Mouse (Mus musculus): ENCODE measurements around the gene Tmem210. TPM values are rescaled to one million over a fixed set of nuclear protein-coding genes. Genes with fewer than 3 reads are reported as not detected.
A peak's percentile ranks its signal among the peaks of the same experiment; 100 is the strongest.

The Tmem210 gene
- polyA plus RNA-seq, 1 experiment from 2014 or later: not detected

- no peak overlapping the region for H3K27ac ChIP-seq (ENCODE audit: low read depth, low read length)
- H3K4me1 ChIP-seq (replicated peaks; ENCODE audit: control insufficient read depth, insufficient read depth, low read length): peaks cover under 1% of the 10 kb centered on the region; the same call in 1 of the 2 replicates
- no peak for DNase-seq (ENCODE audit: low spot score)
- peaks cover 10% of the 10 kb centered on the region for H3K27me3 ChIP-seq (ENCODE audit: control insufficient read depth, insufficient read depth, low read length)
- H3K4me3 ChIP-seq (ENCODE audit: low read depth, low read length): no peak overlapping the region
- ATAC-seq (replicated peaks; ENCODE audit: low FRiP score): no peak
- 75% methylated on average over 8 of the region's 8 CpGs for WGBS
- no peaks in the 10 kb centered on the region for H3K36me3 ChIP-seq (ENCODE audit: control insufficient read depth, insufficient read depth, low read length)
- H3K9me3 ChIP-seq (ENCODE audit: control insufficient read depth, low read length): no peaks in the 10 kb centered on the region
- no peak overlapping the region for H3K9ac ChIP-seq (ENCODE audit: low read length)
- H3K4me2 ChIP-seq (ENCODE audit: low read depth, low read length, severe bottlenecking): no peak overlapping the region
Observed at GRCm38 (mm10) chr2:25297093-25297492, 9.1 kb downstream of the Tmem210 start.

- Histone ChIP-seq H3K27me3 (ENCODE audit: control insufficient read depth, insufficient read depth, low read length) (peaks cover under 1% of the 10 kb centered on the region), H3K36me3 (ENCODE audit: control insufficient read depth, insufficient read depth, low read length) (no peaks in the 10 kb centered on the region), H3K9me3 (ENCODE audit: control insufficient read depth, low read length) (no peaks in the 10 kb centered on the region), H3K4me2 (ENCODE audit: low read depth, low read length, severe bottlenecking) (no peak overlapping the region), H3K4me1 (replicated peaks; ENCODE audit: control insufficient read depth, insufficient read depth, low read length) (no peaks in the 10 kb centered on the region), H3K27ac (ENCODE audit: low read depth, low read length) (no peak overlapping the region), H3K9ac (ENCODE audit: low read length) (no peak overlapping the region), H3K4me3 (ENCODE audit: low read depth, low read length) (no peak overlapping the region)
- DNase-seq (ENCODE audit: low spot score): no peak
- 86% methylated on average over 10 of the region's 10 CpGs for WGBS
- no peak for ATAC-seq (replicated peaks; ENCODE audit: low FRiP score)
Observed at GRCm38 (mm10) chr2:25298046-25298445, 10.1 kb downstream of the Tmem210 start.

DNA sequence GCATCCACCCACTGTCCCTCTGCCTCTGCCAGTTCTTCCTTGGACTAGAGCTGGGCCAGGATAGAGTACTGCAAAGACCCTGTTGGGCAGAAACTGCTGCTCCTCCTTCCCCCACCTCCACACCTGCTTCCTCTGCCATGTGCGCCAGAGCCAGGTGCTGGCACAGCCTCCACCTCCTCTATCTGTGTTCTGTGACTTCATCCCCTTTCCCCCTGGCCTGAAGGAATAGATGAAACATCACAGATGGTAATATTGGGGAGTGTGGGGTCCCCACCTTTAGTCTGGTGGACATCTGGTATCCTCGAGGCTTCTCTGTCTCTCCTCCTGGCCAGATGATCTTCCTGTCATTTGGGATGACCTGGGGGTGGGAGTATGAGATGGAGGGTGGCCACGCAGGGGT is 15.5 kb downstream of the Tmem210 start:
- no peak overlapping the region for H3K4me3 ChIP-seq (ENCODE audit: low read depth, low read length)
- DNase-seq (ENCODE audit: low spot score) (no peak), ATAC-seq (replicated peaks; ENCODE audit: low FRiP score) (no peak)
- no peaks in the 10 kb centered on the region for H3K36me3 ChIP-seq (ENCODE audit: control insufficient read depth, insufficient read depth, low read length)
- H3K4me1 ChIP-seq (replicated peaks; ENCODE audit: control insufficient read depth, insufficient read depth, low read length): peaks cover 2% of the 10 kb centered on the region; the same call in 1 of the 2 replicates
- no peak overlapping the region for H3K4me2 ChIP-seq (ENCODE audit: low read depth, low read length, severe bottlenecking)
- peaks cover 7% of the 10 kb centered on the region for H3K27me3 ChIP-seq (ENCODE audit: control insufficient read depth, insufficient read depth, low read length)
- 79% methylated on average over 3 of the region's 3 CpGs for whole genome bisulfite sequencing
- no peaks in the 10 kb centered on the region for H3K9me3 ChIP-seq (ENCODE audit: control insufficient read depth, low read length)
- H3K9ac ChIP-seq (ENCODE audit: low read length): no peak overlapping the region
- no peak overlapping the region for H3K27ac ChIP-seq (ENCODE audit: low read depth, low read length)

DNA sequence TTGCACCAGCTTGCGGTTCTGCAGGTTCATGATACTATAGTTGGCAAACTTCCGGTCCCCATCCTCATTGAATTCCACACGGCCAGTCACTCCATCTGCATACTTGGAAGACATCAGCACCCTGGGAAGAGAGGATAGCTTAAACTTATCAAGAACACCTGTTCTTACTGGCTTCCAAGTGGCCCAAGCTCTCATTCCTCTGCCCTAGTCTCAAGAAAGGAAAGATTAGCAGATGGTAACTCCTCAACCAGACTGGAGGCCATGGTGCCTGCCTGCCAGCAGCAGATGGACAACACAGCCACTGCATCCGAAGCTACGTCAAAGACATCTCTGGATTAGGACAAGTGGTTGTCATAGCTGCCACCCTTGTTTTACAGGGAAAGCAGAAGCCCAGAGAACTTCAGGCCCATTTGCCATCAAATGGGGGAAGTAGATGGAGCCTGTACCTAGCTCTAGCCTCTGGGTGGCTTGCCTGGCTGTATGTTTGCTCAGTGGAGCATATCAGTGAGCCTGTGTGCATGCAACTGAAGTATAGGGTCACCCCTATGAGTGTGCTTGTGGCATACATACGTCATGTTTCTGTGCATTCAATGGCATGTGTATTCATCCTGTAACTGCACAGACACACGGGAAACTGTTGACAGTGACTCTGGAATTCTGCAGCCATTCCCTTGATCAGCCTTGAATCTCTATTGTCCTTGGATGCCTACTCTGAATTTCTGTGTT is 16.1 kb downstream of the Tmem210 start:
- peaks cover 8% of the 10 kb centered on the region for H3K27me3 ChIP-seq (ENCODE audit: control insufficient read depth, insufficient read depth, low read length)
- no peaks in the 10 kb centered on the region for H3K9me3 ChIP-seq (ENCODE audit: control insufficient read depth, low read length)
- no peak overlapping the region for H3K27ac ChIP-seq (ENCODE audit: low read depth, low read length)
- no peak for ATAC-seq (replicated peaks; ENCODE audit: low FRiP score)
- no peaks in the 10 kb centered on the region for H3K36me3 ChIP-seq (ENCODE audit: control insufficient read depth, insufficient read depth, low read length)
- H3K4me2 ChIP-seq (ENCODE audit: low read depth, low read length, severe bottlenecking): peak overlapping the region; percentile 90
- no peak for DNase-seq (ENCODE audit: low spot score)
- no peak overlapping the region for H3K4me3 ChIP-seq (ENCODE audit: low read depth, low read length)
- peaks cover 2% of the 10 kb centered on the region; the same call in 1 of the 2 replicates for H3K4me1 ChIP-seq (replicated peaks; ENCODE audit: control insufficient read depth, insufficient read depth, low read length)
- no peak overlapping the region for H3K9ac ChIP-seq (ENCODE audit: low read length)
- 74% methylated on average over 7 of the region's 7 CpGs for WGBS

- Histone ChIP-seq H3K27ac (ENCODE audit: low read depth, low read length) (no peak overlapping the region), H3K4me1 (replicated peaks; ENCODE audit: control insufficient read depth, insufficient read depth, low read length) (peaks cover 2% of the 10 kb centered on the region; the same call in 1 of the 2 replicates), H3K4me2 (ENCODE audit: low read depth, low read length, severe bottlenecking) (peak overlapping the region; percentile 90), H3K9me3 (ENCODE audit: control insufficient read depth, low read length) (no peaks in the 10 kb centered on the region), H3K27me3 (ENCODE audit: control insufficient read depth, insufficient read depth, low read length) (peaks cover 12% of the 10 kb centered on the region), H3K36me3 (ENCODE audit: control insufficient read depth, insufficient read depth, low read length) (no peaks in the 10 kb centered on the region), H3K4me3 (ENCODE audit: low read depth, low read length) (peak overlapping the region; percentile 34), H3K9ac (ENCODE audit: low read length) (peak overlapping the region; percentile 58)
- DNase-seq (ENCODE audit: low spot score) (peak; percentile 78), ATAC-seq (replicated peaks; ENCODE audit: low FRiP score) (peak; percentile 80)
- WGBS: 3% methylated on average over 45 of the region's 45 CpGs
Observed at GRCm38 (mm10) chr2:25304657-25305541, 17.0 kb downstream of the Tmem210 start.

DNA sequence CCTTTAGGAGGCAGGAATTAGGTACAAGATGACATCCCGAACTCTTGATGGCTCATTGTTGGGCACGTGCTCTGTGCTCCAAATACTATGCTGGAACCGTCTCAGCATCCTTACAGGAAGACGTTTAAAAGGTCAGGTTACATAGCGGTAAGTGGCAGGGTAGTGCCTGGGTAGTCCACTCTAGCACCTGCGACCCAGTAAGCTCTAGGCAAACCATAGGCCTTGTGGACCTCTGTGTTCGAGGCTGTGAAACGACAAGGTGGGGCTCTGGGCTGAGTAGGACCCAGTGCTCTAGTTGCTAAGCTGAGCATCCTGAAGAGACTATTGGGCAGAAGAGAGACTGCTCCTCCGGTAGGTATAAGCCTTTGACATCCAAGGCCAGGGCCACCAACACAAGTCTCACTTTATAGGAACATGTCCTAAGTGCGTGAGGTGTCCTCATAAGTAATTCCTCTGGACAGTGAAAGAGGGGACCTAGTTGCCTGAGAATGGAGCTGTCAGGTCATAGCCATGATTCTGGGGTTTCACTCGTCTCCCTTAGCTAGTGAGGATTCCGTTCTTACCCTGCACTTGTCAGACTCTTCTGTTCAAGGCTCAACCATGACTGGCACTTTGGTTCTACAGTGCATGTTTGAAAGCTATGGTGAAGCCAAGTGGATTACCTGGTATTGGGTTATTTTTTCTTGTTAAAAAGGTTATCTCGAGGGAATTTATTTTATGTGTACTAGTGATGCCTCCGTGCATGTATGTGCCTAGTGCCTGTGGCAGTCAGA is 17.8 kb downstream of the Tmem210 start:
- H3K27me3 ChIP-seq (ENCODE audit: control insufficient read depth, insufficient read depth, low read length): peaks cover 18% of the 10 kb centered on the region
- 48% methylated on average over 14 of the region's 14 CpGs for WGBS
- H3K4me1 ChIP-seq (replicated peaks; ENCODE audit: control insufficient read depth, insufficient read depth, low read length): peaks cover 2% of the 10 kb centered on the region; the same call in 1 of the 2 replicates
- peak overlapping the region; percentile 90 for H3K4me2 ChIP-seq (ENCODE audit: low read depth, low read length, severe bottlenecking)
- H3K9me3 ChIP-seq (ENCODE audit: control insufficient read depth, low read length): no peaks in the 10 kb centered on the region
- DNase-seq (ENCODE audit: low spot score): no peak
- H3K27ac ChIP-seq (ENCODE audit: low read depth, low read length): no peak overlapping the region
- no peak for ATAC-seq (replicated peaks; ENCODE audit: low FRiP score)
- H3K4me3 ChIP-seq (ENCODE audit: low read depth, low read length): peak overlapping the region; percentile 34
- H3K9ac ChIP-seq (ENCODE audit: low read length): peak overlapping the region; percentile 58
- no peaks in the 10 kb centered on the region for H3K36me3 ChIP-seq (ENCODE audit: control insufficient read depth, insufficient read depth, low read length)

- Histone ChIP-seq H3K4me2 (ENCODE audit: low read depth, low read length, severe bottlenecking) (no peak overlapping the region), H3K4me3 (ENCODE audit: low read depth, low read length) (no peak overlapping the region), H3K9me3 (ENCODE audit: control insufficient read depth, low read length) (no peaks in the 10 kb centered on the region), H3K9ac (ENCODE audit: low read length) (no peak overlapping the region), H3K27me3 (ENCODE audit: control insufficient read depth, insufficient read depth, low read length) (peaks cover 41% of the 10 kb centered on the region), H3K27ac (ENCODE audit: low read depth, low read length) (no peak overlapping the region), H3K4me1 (replicated peaks; ENCODE audit: control insufficient read depth, insufficient read depth, low read length) (no peaks in the 10 kb centered on the region; the same call in 1 of the 2 replicates), H3K36me3 (ENCODE audit: control insufficient read depth, insufficient read depth, low read length) (no peaks in the 10 kb centered on the region)
- WGBS: 47% methylated on average over 10 of the region's 10 CpGs
- DNase-seq (ENCODE audit: low spot score): no peak
- no peak for ATAC-seq (replicated peaks; ENCODE audit: low FRiP score)
Observed at GRCm38 (mm10) chr2:25310180-25310579, 22.2 kb downstream of the Tmem210 start.

GRCm38 (mm10) chr2:25310969-25311368 is 23.0 kb downstream of the Tmem210 start:
- no peak overlapping the region for H3K4me2 ChIP-seq (ENCODE audit: low read depth, low read length, severe bottlenecking)
- no peak overlapping the region for H3K4me3 ChIP-seq (ENCODE audit: low read depth, low read length)
- WGBS: under 1% methylated on average over 22 of the region's 22 CpGs
- H3K9ac ChIP-seq (ENCODE audit: low read length): no peak overlapping the region
- ATAC-seq (replicated peaks; ENCODE audit: low FRiP score): no peak
- H3K9me3 ChIP-seq (ENCODE audit: control insufficient read depth, low read length): no peaks in the 10 kb centered on the region
- peaks cover 34% of the 10 kb centered on the region for H3K27me3 ChIP-seq (ENCODE audit: control insufficient read depth, insufficient read depth, low read length)
- H3K4me1 ChIP-seq (replicated peaks; ENCODE audit: control insufficient read depth, insufficient read depth, low read length): no peaks in the 10 kb centered on the region
- DNase-seq (ENCODE audit: low spot score): no peak
- H3K27ac ChIP-seq (ENCODE audit: low read depth, low read length): no peak overlapping the region
- no peaks in the 10 kb centered on the region for H3K36me3 ChIP-seq (ENCODE audit: control insufficient read depth, insufficient read depth, low read length)
